Mouse (Mus musculus): Measurements from ENCODE around the gene Zfp719. TPM values are rescaled to one million over a fixed set of nuclear protein-coding genes. Genes with fewer than 3 reads are reported as not detected.
A peak's percentile ranks its signal among the peaks of the same experiment; 100 is the strongest.

The Zfp719 gene
- polyA plus RNA-seq, 1 experiment from 2014 or later, result 2.7 TPM

DNA sequence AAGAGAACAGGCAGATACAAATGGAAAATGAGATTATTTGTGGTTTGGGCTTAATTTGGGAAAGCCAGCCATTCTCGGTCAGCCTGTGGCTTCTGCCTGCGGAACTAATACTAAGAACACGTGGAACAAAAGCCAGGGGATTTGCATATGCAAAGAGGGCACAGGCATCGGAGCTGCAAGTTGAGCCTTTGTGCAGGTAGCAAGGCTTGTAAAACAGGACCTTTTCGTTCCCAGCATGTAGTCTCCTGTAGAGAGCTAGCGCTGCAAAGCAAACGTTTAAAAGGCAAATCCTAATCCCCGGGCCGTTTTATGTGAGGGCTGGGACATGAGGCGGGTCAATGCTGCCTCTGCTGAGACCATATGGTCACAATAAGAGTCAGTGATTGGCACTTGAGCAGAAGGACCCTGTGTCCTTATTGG, 16.7 kb upstream of the Zfp719 start:
- Histone ChIP-seq H3K4me3 (ENCODE audit: inconsistent target) (peak overlapping the region; percentile 86), H3K36me3 (ENCODE audit: inconsistent target) (peaks cover 11% of the 10 kb centered on the region), H3K27ac (peak overlapping the region; percentile 86), H3K79me2 (ENCODE audit: inconsistent target) (peaks cover 10% of the 10 kb centered on the region; the same call in 1 of the 2 replicates)
- 0% methylated on average over 10 of the region's 10 CpGs for WGBS (ENCODE audit: missing documents)

DNA sequence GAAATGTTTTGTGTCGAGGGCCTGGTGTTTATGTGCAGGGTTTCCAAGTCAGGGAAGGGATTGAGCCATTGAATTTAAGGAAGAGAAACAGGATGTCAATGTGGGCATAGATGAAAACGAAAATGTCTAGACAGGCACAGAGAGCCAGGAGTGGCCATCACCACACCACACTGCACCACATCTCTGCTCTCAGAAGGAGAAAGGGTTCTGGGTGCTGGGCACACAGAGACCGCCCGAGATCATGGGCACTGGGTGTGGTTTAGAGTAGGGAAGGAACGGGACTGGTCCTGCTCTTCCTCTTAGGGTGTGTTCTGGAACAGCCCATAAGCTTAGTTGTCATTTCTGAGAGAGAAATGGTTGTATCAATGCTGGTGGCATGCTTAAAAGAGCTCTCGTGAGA, 16.1 kb upstream of the Zfp719 start:
- peak overlapping the region; percentile 86 for H3K27ac ChIP-seq
- WGBS (ENCODE audit: missing documents), result 8% methylated on average over 6 of the region's 6 CpGs
- peaks cover 10% of the 10 kb centered on the region; the same call in 1 of the 2 replicates for H3K79me2 ChIP-seq (ENCODE audit: inconsistent target)
- H3K36me3 ChIP-seq (ENCODE audit: inconsistent target), result peaks cover 17% of the 10 kb centered on the region
- H3K4me3 ChIP-seq (ENCODE audit: inconsistent target), result peak overlapping the region; percentile 86

DNA sequence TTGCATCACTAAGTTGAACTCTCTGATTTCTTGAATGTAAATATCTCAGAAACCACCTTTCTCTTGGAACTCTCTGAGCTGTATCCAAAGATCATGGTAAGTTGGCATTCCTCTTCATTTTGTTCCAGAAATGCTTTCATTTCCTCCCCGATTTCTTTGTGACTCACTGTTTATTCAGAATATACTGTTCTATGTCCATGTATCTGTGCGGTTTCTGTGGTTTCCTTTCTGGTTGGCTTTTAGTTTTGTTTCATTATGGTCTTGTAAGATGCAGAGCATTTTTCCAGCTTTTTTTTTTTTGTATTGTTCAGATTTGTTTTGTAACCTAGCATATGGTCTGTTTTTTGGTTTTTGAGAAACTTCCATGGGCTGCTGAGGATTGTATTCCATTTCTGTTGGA, 8.2 kb upstream of the Zfp719 start:
- 29% methylated on average over 2 of the region's 2 CpGs for WGBS (ENCODE audit: missing documents)
- H3K27ac ChIP-seq, result no peak overlapping the region
- peaks cover 42% of the 10 kb centered on the region for H3K36me3 ChIP-seq (ENCODE audit: inconsistent target)

GRCm38 (mm10) chr7:43580526-43580925, 1.1 kb downstream of the Zfp719 start:
- H3K27ac ChIP-seq, result no peak overlapping the region
- 89% methylated on average over 5 of the region's 5 CpGs for WGBS (ENCODE audit: missing documents)
- peaks cover 43% of the 10 kb centered on the region for H3K79me2 ChIP-seq (ENCODE audit: inconsistent target)
- H3K4me3 ChIP-seq (ENCODE audit: inconsistent target), result peak overlapping the region; percentile 95
- H3K36me3 ChIP-seq (ENCODE audit: inconsistent target), result peaks cover 3% of the 10 kb centered on the region; the same call in 1 of the 2 replicates

More for the DNA sequence above, 8.2 kb upstream of the Zfp719 start:
- Histone ChIP-seq H3K4me3 (ENCODE audit: inconsistent target) (no peak overlapping the region), H3K79me2 (ENCODE audit: inconsistent target) (no peaks in the 10 kb centered on the region)

DNA sequence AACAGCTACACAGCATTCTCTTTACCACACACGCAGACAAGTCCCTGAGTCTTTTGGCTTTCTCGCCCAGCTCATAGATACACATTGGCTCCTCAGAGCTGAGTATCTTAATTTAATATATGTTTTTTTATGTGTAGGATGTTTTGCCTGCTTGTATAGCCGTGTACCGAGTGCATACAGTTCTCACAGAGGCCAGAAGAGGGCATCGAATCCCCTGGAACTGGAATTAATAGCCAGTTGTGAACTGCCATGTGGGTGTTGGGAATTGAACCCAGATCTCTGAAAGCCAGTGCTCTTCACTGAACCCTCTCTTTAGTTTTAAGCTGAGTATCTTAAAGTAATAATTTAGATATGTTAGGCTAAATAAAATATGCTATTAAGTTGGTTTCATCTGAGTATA, 5.4 kb downstream of the Zfp719 start:
- Histone ChIP-seq H3K36me3 (ENCODE audit: inconsistent target) (peaks cover 44% of the 10 kb centered on the region), H3K27ac (no peak overlapping the region), H3K79me2 (ENCODE audit: inconsistent target) (peaks cover 40% of the 10 kb centered on the region), H3K4me3 (ENCODE audit: inconsistent target) (no peak overlapping the region)
- WGBS (ENCODE audit: missing documents), result 94% methylated on average over 5 of the region's 5 CpGs

GRCm38 (mm10) chr7:43601884-43602283, 22.5 kb downstream of the Zfp719 start:
- no peak overlapping the region for H3K4me3 ChIP-seq (ENCODE audit: inconsistent target)
- WGBS (ENCODE audit: missing documents), result 67% methylated on average over 5 of the region's 5 CpGs
- H3K27ac ChIP-seq, result no peak overlapping the region
- no peaks in the 10 kb centered on the region for H3K36me3 ChIP-seq (ENCODE audit: inconsistent target)
- H3K79me2 ChIP-seq (ENCODE audit: inconsistent target), result no peaks in the 10 kb centered on the region

- H3K36me3 ChIP-seq (ENCODE audit: inconsistent target), result no peaks in the 10 kb centered on the region
- 20% methylated on average over 41 of the region's 41 CpGs for WGBS (ENCODE audit: missing documents)
- no peak within 1 kb of the TSS for H3K4me3 ChIP-seq (ENCODE audit: inconsistent target)
- no peaks in the 10 kb centered on the region for H3K79me2 ChIP-seq (ENCODE audit: inconsistent target)
- no peak within 1 kb of the TSS for H3K27ac ChIP-seq
Observed at GRCm38 (mm10) chr7:43606896-43607742, 27.7 kb downstream of the Zfp719 start, which contains the start of gene Zfp819. Gene Zfp819 (plus strand): TSS chr7:43607169.

DNA sequence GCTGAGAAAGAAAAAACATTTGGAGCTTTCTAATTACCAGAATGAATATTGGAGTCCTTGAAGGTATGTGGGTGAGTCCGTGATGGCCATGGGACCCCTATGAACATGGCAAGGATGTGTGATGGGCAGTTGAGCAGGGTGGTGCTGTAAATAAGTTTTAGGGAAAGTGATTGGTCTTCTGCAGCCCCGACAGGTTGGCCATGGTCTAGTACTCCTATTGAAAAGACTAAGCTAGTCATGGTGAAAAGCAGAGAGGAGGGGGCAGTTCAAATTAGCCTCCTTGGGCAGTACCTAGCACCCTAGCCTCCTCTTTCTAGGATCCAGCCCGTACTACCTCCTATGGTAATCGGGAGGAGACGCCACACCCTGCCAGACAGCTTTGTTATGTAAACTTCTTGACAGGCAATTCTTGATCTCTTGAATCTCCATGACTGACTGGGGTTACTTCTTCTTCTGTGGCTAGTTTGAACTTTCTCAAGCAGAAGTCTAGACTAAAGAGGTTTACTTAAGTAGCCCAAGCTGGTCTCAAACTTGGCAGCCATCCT, 28.4 kb downstream of the Zfp719 start:
- no peaks in the 10 kb centered on the region for H3K79me2 ChIP-seq (ENCODE audit: inconsistent target)
- no peak overlapping the region for H3K27ac ChIP-seq
- H3K4me3 ChIP-seq (ENCODE audit: inconsistent target), result no peak overlapping the region
- WGBS (ENCODE audit: missing documents), result 20% methylated on average over 5 of the region's 5 CpGs
- no peaks in the 10 kb centered on the region for H3K36me3 ChIP-seq (ENCODE audit: inconsistent target)

GRCm38 (mm10) chr7:43608316-43608824, 29.0 kb downstream of the Zfp719 start:
- Histone ChIP-seq H3K79me2 (ENCODE audit: inconsistent target) (no peaks in the 10 kb centered on the region), H3K27ac (no peak overlapping the region), H3K4me3 (ENCODE audit: inconsistent target) (no peak overlapping the region), H3K36me3 (ENCODE audit: inconsistent target) (no peaks in the 10 kb centered on the region)
- 69% methylated on average over 7 of the region's 7 CpGs for WGBS (ENCODE audit: missing documents)

GRCm38 (mm10) chr7:43613816-43614551, 34.6 kb downstream of the Zfp719 start:
- 51% methylated on average over 14 of the region's 14 CpGs for WGBS (ENCODE audit: missing documents)
- no peak overlapping the region for H3K27ac ChIP-seq
- H3K36me3 ChIP-seq (ENCODE audit: inconsistent target), result no peaks in the 10 kb centered on the region
- H3K4me3 ChIP-seq (ENCODE audit: inconsistent target), result no peak overlapping the region
- no peaks in the 10 kb centered on the region for H3K79me2 ChIP-seq (ENCODE audit: inconsistent target)

DNA sequence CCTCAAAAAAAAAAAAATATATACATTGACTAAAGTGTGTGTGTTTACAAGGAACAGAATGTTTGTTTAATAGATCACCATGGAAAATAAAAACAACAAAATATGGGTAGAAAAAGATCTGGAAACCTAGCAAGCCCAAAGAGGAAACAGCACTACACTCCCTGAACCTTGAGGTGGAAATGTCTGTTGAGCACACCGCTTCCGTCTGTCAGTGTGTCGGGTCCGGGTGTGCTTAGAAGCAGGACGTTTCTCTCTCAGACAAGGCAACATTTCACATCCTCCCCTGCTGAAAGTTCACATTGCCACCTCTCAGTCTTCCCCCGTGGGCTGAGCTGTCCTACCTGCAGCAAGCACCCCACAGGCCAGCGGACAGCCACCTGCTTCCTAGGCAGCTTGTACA, 43.5 kb downstream of the Zfp719 start:
- no peak overlapping the region for H3K27ac ChIP-seq
- no peaks in the 10 kb centered on the region for H3K79me2 ChIP-seq (ENCODE audit: inconsistent target)
- H3K4me3 ChIP-seq (ENCODE audit: inconsistent target), result no peak overlapping the region
- no peaks in the 10 kb centered on the region for H3K36me3 ChIP-seq (ENCODE audit: inconsistent target)
- 53% methylated on average over 7 of the region's 7 CpGs for WGBS (ENCODE audit: missing documents)

- 63% methylated on average over 10 of the region's 10 CpGs for WGBS (ENCODE audit: missing documents)
- H3K36me3 ChIP-seq (ENCODE audit: inconsistent target), result no peaks in the 10 kb centered on the region
- no peaks in the 10 kb centered on the region for H3K79me2 ChIP-seq (ENCODE audit: inconsistent target)
- H3K4me3 ChIP-seq (ENCODE audit: inconsistent target), result no peak overlapping the region
- H3K27ac ChIP-seq, result no peak overlapping the region
Observed at GRCm38 (mm10) chr7:43623819-43624218, 44.4 kb downstream of the Zfp719 start.

DNA sequence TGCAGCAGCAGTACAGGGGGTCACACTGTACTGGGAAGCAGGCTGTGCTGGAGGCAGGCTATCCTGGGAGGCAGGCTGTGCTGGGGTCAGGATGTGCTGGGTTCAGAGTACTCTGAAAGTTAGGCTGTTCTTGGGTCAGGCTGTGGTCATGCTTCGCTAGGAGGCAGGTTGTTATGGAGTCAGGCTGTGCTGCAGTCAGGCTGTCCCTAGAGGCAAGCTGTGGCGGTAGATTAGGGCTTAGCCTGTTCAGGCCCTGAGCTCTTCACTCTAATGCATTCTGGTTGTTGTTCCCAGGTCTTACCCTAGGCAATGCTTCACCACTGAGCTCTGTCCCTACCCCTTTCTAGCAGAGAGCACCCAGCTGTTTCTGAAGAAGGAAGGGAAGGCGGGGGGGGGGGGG, 45.7 kb downstream of the Zfp719 start:
- no peaks in the 10 kb centered on the region for H3K79me2 ChIP-seq (ENCODE audit: inconsistent target)
- no peak overlapping the region for H3K27ac ChIP-seq
- no peaks in the 10 kb centered on the region for H3K36me3 ChIP-seq (ENCODE audit: inconsistent target)
- WGBS (ENCODE audit: missing documents), result 94% methylated on average over 3 of the region's 3 CpGs
- no peak overlapping the region for H3K4me3 ChIP-seq (ENCODE audit: inconsistent target)

- WGBS (ENCODE audit: missing documents), result 86% methylated on average over 8 of the region's 8 CpGs
Observed at GRCm38 (mm10) chr7:43625794-43626422, 46.5 kb downstream of the Zfp719 start.

More at GRCm38 (mm10) chr7:43625794-43626422, 46.5 kb downstream of the Zfp719 start:
- H3K79me2 ChIP-seq (ENCODE audit: inconsistent target), result no peaks in the 10 kb centered on the region
- H3K27ac ChIP-seq, result no peak overlapping the region
- no peak overlapping the region for H3K4me3 ChIP-seq (ENCODE audit: inconsistent target)
- H3K36me3 ChIP-seq (ENCODE audit: inconsistent target), result no peaks in the 10 kb centered on the region

All from macrophage (primary cell).